Mouse (Mus musculus) kidney, postnatal 0 days (tissue): ENCODE data around the gene Nfix. TPM values are rescaled to one million over a fixed set of nuclear protein-coding genes. Genes with fewer than 3 reads are reported as not detected.

ENCODE experiments used
- ATAC-seq: fragments of 200-750 bp; cut with Nextera tagmentation; replicated peaks from 2 replicates; pipeline ENCODE4 v1.8.0; 2017; ENCODE audit warnings: low read depth, moderate number of reproducible peaks, moderate TSS enrichment, moderate library complexity; ENCODE audit not compliant: low FRiP score
- DNase-seq: peaks from one replicate; pipeline ENCODE4 v3.0.0-alpha.2; 2016; ENCODE audit warnings: low spot score
- H3K27ac ChIP-seq: fragments of 300-500 bp; sonication (generic); 2 replicates; pipeline ENCODE4 v1.5.1; 2014; ENCODE audit warnings: mild to moderate bottlenecking
- H3K27me3 ChIP-seq: fragments of 300-500 bp; sonication (generic); 2 replicates; pipeline ENCODE4 v1.6.1; 2014; ENCODE audit warnings: low read length, mixed read lengths; ENCODE audit not compliant: insufficient read depth
- H3K36me3 ChIP-seq: fragments of 300-500 bp; sonication (generic); 2 replicates; pipeline ENCODE4 v1.6.1; 2014; ENCODE audit warnings: low read length, mixed read lengths; ENCODE audit not compliant: insufficient read depth
- H3K4me1 ChIP-seq: fragments of 300-500 bp; sonication (generic); replicated peaks from 2 replicates; pipeline ENCODE4 v1.6.1; 2014; ENCODE audit warnings: antibody characterized with exemption, low read length, mixed read lengths; ENCODE audit not compliant: insufficient read depth
- H3K4me2 ChIP-seq: fragments of 300-500 bp; sonication (generic); 2 replicates; pipeline ENCODE4 v1.6.1; 2014; ENCODE audit warnings: mild to moderate bottlenecking, low read length, moderate library complexity, mixed read lengths
- H3K4me3 ChIP-seq: fragments of 300-500 bp; sonication (generic); replicated peaks from 2 replicates; pipeline ENCODE4 v1.5.1; 2014; ENCODE audit warnings: low read depth, low read length
- H3K9ac ChIP-seq: fragments of 300-500 bp; sonication (generic); 2 replicates; pipeline ENCODE4 v1.6.1; 2014; ENCODE audit warnings: low read depth, low read length
- H3K9me3 ChIP-seq: fragments of 300-500 bp; sonication (generic); replicated peaks from 2 replicates; pipeline ENCODE4 v1.6.1; 2016; ENCODE audit warnings: low read length, inconsistent platforms, mixed read lengths
- CTCF ChIP-seq: IDR thresholded peaks from 2 replicates; pipeline ENCODE4 v1.5.1; 2016; ENCODE audit warnings: antibody characterized with exemption, low read depth, mild to moderate bottlenecking, moderate library complexity
- WGBS: fragments of 180-500 bp; shearing (Covaris S2); extraction: QIAGEN DNeasy Blood & Tissue Kit; methylation state at CpG from one replicate; pipeline ENCODE4 v1.1.7; 2014; 5-methylcytosine and 5-hydroxymethylcytosine counted together
- polyA plus RNA-seq: library from polyadenylated mRNA; unstranded; fragments of >200 nt; fragmentation: Nextera tagmentation; extraction: Ambion mirVana; gene quantifications from 2 replicates; pipeline ENCODE4 v1.2.1, GENCODE M21; 2015

The Nfix gene
- polyA plus RNA-seq, 1 experiment from 2014 or later, result 21.1 TPM

- Histone ChIP-seq H3K9me3 (no peaks in the 10 kb centered on the region), H3K4me1 (peaks cover 21% of the 10 kb centered on the region), H3K4me2 (peak overlapping the region; percentile 43), H3K27ac (0 out of 2 replicates have a peak overlapping the region, but pooled peaks have one; percentile 13), H3K9ac (no peak overlapping the region), H3K4me3 (peak overlapping the region; percentile 29), H3K36me3 (0 out of 2 replicates have a peak, but pooled peaks cover 5% of the 10 kb centered on the region), H3K27me3 (peaks cover 35% of the 10 kb centered on the region; the same call in 1 of the 2 replicates)
- WGBS, result 88% methylated on average over 9 of the region's 9 CpGs
- DNase-seq (no peak), ATAC-seq (no peak)
- no peak for TF ChIP-seq CTCF
Measured at GRCm38 (mm10) chr8:84702561-84702960, 97.6 kb downstream of the Nfix start.

- DNase-seq (peak; percentile 64), ATAC-seq (peak; percentile 19)
- Histone ChIP-seq H3K4me1 (peaks cover 9% of the 10 kb centered on the region), H3K4me3 (peak within 1 kb of the TSS; percentile 29), H3K4me2 (peak within 1 kb of the TSS; percentile 43), H3K27me3 (peaks cover 29% of the 10 kb centered on the region; the same call in 1 of the 2 replicates), H3K27ac (peak within 1 kb of the TSS; percentile 72), H3K36me3 (0 out of 2 replicates have a peak, but pooled peaks cover 18% of the 10 kb centered on the region), H3K9ac (0 out of 2 replicates have a peak within 1 kb of the TSS, but pooled peaks have one; percentile 1), H3K9me3 (no peaks in the 10 kb centered on the region)
- peak; percentile 50 for TF ChIP-seq CTCF
- WGBS, result 12% methylated on average over 32 of the region's 34 CpGs
Measured at GRCm38 (mm10) chr8:84700941-84701911, 98.9 kb downstream of the Nfix start, which contains the start of gene Lyl1. Gene Lyl1, plus strand, starts transcription at chr8:84701457.

- Histone ChIP-seq H3K9me3 (no peaks in the 10 kb centered on the region), H3K4me3 (no peak overlapping the region), H3K4me2 (no peak overlapping the region), H3K4me1 (peaks cover 6% of the 10 kb centered on the region), H3K27ac (peak overlapping the region; percentile 63), H3K9ac (no peak overlapping the region), H3K36me3 (0 out of 2 replicates have a peak, but pooled peaks cover 18% of the 10 kb centered on the region), H3K27me3 (peaks cover 26% of the 10 kb centered on the region; the same call in 1 of the 2 replicates)
- DNase-seq, result no peak
- ATAC-seq, result no peak
- no peak for TF ChIP-seq CTCF
- WGBS, result 82% methylated on average over 5 of the region's 5 CpGs
Measured at GRCm38 (mm10) chr8:84700526-84700925, 99.6 kb downstream of the Nfix start.

GRCm38 (mm10) chr8:84699861-84700322 is 100.3 kb downstream of the Nfix start:
- 59% methylated on average over 7 of the region's 7 CpGs for WGBS
- Histone ChIP-seq H3K27me3 (peaks cover 20% of the 10 kb centered on the region; the same call in 1 of the 2 replicates), H3K27ac (peak overlapping the region; percentile 63; the same call in 1 of the 2 replicates), H3K4me2 (no peak overlapping the region), H3K4me3 (no peak overlapping the region), H3K9me3 (no peaks in the 10 kb centered on the region), H3K36me3 (peaks cover 24% of the 10 kb centered on the region; the same call in 1 of the 2 replicates), H3K4me1 (peaks cover 6% of the 10 kb centered on the region; the same call in 1 of the 2 replicates), H3K9ac (no peak overlapping the region)
- peak; percentile 77 for TF ChIP-seq CTCF
- 0 out of 2 replicates have a peak, but pooled peaks have one; percentile 7 for ATAC-seq
- peak; percentile 88 for DNase-seq

GRCm38 (mm10) chr8:84698929-84699401 is 101.2 kb downstream of the Nfix start:
- H3K36me3 ChIP-seq, result peaks cover 27% of the 10 kb centered on the region; the same call in 1 of the 2 replicates
- H3K4me1 ChIP-seq, result peaks cover 2% of the 10 kb centered on the region; the same call in 1 of the 2 replicates
- H3K9me3 ChIP-seq, result no peaks in the 10 kb centered on the region
- no peak for ATAC-seq
- DNase-seq, result no peak
- peaks cover 18% of the 10 kb centered on the region; the same call in 1 of the 2 replicates for H3K27me3 ChIP-seq
- TF ChIP-seq CTCF, result no peak
- H3K27ac ChIP-seq, result peak overlapping the region; percentile 31
- H3K9ac ChIP-seq, result no peak overlapping the region
- 83% methylated on average over 9 of the region's 9 CpGs for WGBS
- H3K4me2 ChIP-seq, result no peak overlapping the region
- no peak overlapping the region for H3K4me3 ChIP-seq

GRCm38 (mm10) chr8:84698288-84698687 is 101.9 kb downstream of the Nfix start:
- no peak for TF ChIP-seq CTCF
- Histone ChIP-seq H3K4me2 (no peak overlapping the region), H3K4me1 (no peaks in the 10 kb centered on the region), H3K27ac (no peak overlapping the region), H3K27me3 (peaks cover 13% of the 10 kb centered on the region; the same call in 1 of the 2 replicates), H3K36me3 (peaks cover 33% of the 10 kb centered on the region; the same call in 1 of the 2 replicates), H3K9ac (no peak overlapping the region), H3K9me3 (no peaks in the 10 kb centered on the region), H3K4me3 (no peak overlapping the region)
- DNase-seq, result no peak
- 95% methylated on average over 5 of the region's 5 CpGs for WGBS
- no peak for ATAC-seq
